Mouse (Mus musculus) CH12.LX (cell line): Measurements from ENCODE around the gene Vav1. TPM values are rescaled to one million over a fixed set of nuclear protein-coding genes. Genes with fewer than 3 reads are reported as not detected.

Experiments
- DNase-seq: peaks from one replicate; pipeline ENCODE4 v3.0.0-alpha.2; 2013; ENCODE audit errors: extremely low read depth
- H3K27ac ChIP-seq: 2 replicates; pipeline ENCODE4 v1.5.1; 2012; ENCODE audit warnings: low read depth, mild to moderate bottlenecking, control low read depth, moderate library complexity; ENCODE audit not compliant: insufficient read depth
- H3K27me3 ChIP-seq: replicated peaks from 2 replicates; pipeline ENCODE3; 2012; ENCODE audit warnings: inconsistent platforms
- H3K36me3 ChIP-seq, 2 experiments: replicated peaks in 1 of 2; 2 replicates each; pipeline versions ENCODE3 to v1.6.1; 2012; ENCODE audit warnings: inconsistent platforms in 1 of 2, low read length in 1 of 2, mild to moderate bottlenecking in 1 of 2, mixed read lengths in 1 of 2, moderate library complexity in 1 of 2; ENCODE audit not compliant: control insufficient read depth in 1 of 2, insufficient read depth in 1 of 2
- H3K4me1 ChIP-seq, 2 experiments: 2 replicates each; pipeline ENCODE4 v1.6.1; 2012; ENCODE audit warnings: inconsistent platforms in 1 of 2, moderate library complexity in 1 of 2; ENCODE audit not compliant: insufficient read depth in 2 of 2, control insufficient read depth in 1 of 2
- H3K4me2 ChIP-seq: 2 replicates; pipeline ENCODE4 v1.6.1; 2012; ENCODE audit warnings: low read depth, mild to moderate bottlenecking, control low read depth; ENCODE audit not compliant: poor library complexity, insufficient read depth, severe bottlenecking
- H3K4me3 ChIP-seq, 3 experiments: fragments of 150-350 bp in 1 of 3; sonication (generic) in 1 of 3; replicated peaks in 1 of 3; 2 replicates each; pipeline versions ENCODE3 to v1.5.1; 2011 to 2012; ENCODE audit warnings: low read depth in 2 of 3, low read length in 2 of 3, mild to moderate bottlenecking in 2 of 3, moderate library complexity in 2 of 3, control low read depth in 1 of 3, improper control_type of control experiment in 1 of 3, inconsistent platforms in 1 of 3, mixed read lengths in 1 of 3; ENCODE audit not compliant: poor library complexity in 1 of 3
- H3K79me2 ChIP-seq: replicated peaks from 2 replicates; pipeline ENCODE4 v1.6.1; 2012; ENCODE audit warnings: mild to moderate bottlenecking, moderate library complexity; ENCODE audit not compliant: control insufficient read depth, poor library complexity, insufficient read depth, severe bottlenecking; ENCODE audit errors: extremely low read depth
- H3K9ac ChIP-seq: 2 replicates; pipeline ENCODE4 v1.6.1; 2012; ENCODE audit warnings: low read depth, mild to moderate bottlenecking, control low read depth, moderate library complexity; ENCODE audit not compliant: insufficient read depth
- H3K9me3 ChIP-seq: replicated peaks from 2 replicates; pipeline ENCODE3; 2012; ENCODE audit warnings: low read length, inconsistent platforms, mixed read lengths
- BHLHE40 ChIP-seq: IDR thresholded peaks from 2 replicates; pipeline ENCODE4 v1.6.1; 2011; ENCODE audit warnings: mild to moderate bottlenecking, low read depth, low read length, improper control_type of control experiment
- CHD1 ChIP-seq: IDR thresholded peaks from 2 replicates; pipeline ENCODE4 v1.6.1; 2012; ENCODE audit warnings: low read depth, low read length, improper control_type of control experiment, inconsistent platforms
- CHD2 ChIP-seq: IDR thresholded peaks from 2 replicates; pipeline ENCODE4 v1.6.1; 2011; ENCODE audit warnings: low read length, improper control_type of control experiment
- ELF1 ChIP-seq: IDR thresholded peaks from 2 replicates; pipeline ENCODE4 v1.6.1; 2014; ENCODE audit warnings: low read depth, mild to moderate bottlenecking, inconsistent platforms, low read length, improper control_type of control experiment
- EP300 ChIP-seq: IDR thresholded peaks from 2 replicates; pipeline ENCODE4 v1.6.1; 2011; ENCODE audit warnings: low read length, improper control_type of control experiment
- ETS1 ChIP-seq: conservative IDR thresholded peaks from 2 replicates; pipeline ENCODE4 v1.6.1; 2012; ENCODE audit warnings: low read depth, mild to moderate bottlenecking, inconsistent platforms, low read length, improper control_type of control experiment, moderate library complexity
- HCFC1 ChIP-seq: IDR thresholded peaks from 2 replicates; pipeline ENCODE4 v1.6.1; 2012; ENCODE audit warnings: low read depth, mild to moderate bottlenecking, inconsistent platforms, low read length, improper control_type of control experiment
- IRF4 ChIP-seq: IDR thresholded peaks from 2 replicates; pipeline ENCODE4 v1.6.1; 2014; ENCODE audit warnings: low read depth, mild to moderate bottlenecking, inconsistent platforms, low read length, improper control_type of control experiment
- JUN ChIP-seq: IDR thresholded peaks from 2 replicates; pipeline ENCODE4 v1.6.1; 2011; ENCODE audit warnings: low read depth, mild to moderate bottlenecking, low read length, improper control_type of control experiment, moderate library complexity; ENCODE audit not compliant: insufficient read depth
- JUND ChIP-seq: conservative IDR thresholded peaks from 2 replicates; pipeline ENCODE4 v1.6.1; 2011; ENCODE audit warnings: low read depth, low read length, improper control_type of control experiment
- KAT2A ChIP-seq: IDR thresholded peaks from 2 replicates; pipeline ENCODE4 v1.6.1; 2012; ENCODE audit warnings: low read length, improper control_type of control experiment, inconsistent platforms; ENCODE audit not compliant: insufficient replicate concordance
- MXI1 ChIP-seq: IDR thresholded peaks from 2 replicates; pipeline ENCODE4 v1.6.1; 2011; ENCODE audit warnings: mild to moderate bottlenecking, low read depth, low read length, improper control_type of control experiment
- MYC ChIP-seq: IDR thresholded peaks from 2 replicates; pipeline ENCODE4 v1.6.1; 2011; ENCODE audit warnings: low read depth, mild to moderate bottlenecking, improper control_type of control experiment, low read length
- NELFE ChIP-seq: IDR thresholded peaks from 2 replicates; pipeline ENCODE4 v1.6.1; 2011; ENCODE audit warnings: low read depth, low read length, improper control_type of control experiment
- NRF1 ChIP-seq: IDR thresholded peaks from 2 replicates; pipeline ENCODE4 v1.6.1; 2014; ENCODE audit warnings: low read depth, mild to moderate bottlenecking, inconsistent platforms, low read length, improper control_type of control experiment, moderate library complexity
- POLR2AphosphoS2 ChIP-seq: IDR thresholded peaks from 2 replicates; pipeline ENCODE4 v1.6.1; 2011; ENCODE audit warnings: low read depth, low read length, improper control_type of control experiment
- RAD21 ChIP-seq: IDR thresholded peaks from 2 replicates; pipeline ENCODE4 v1.6.1; 2011; ENCODE audit warnings: low read depth, mild to moderate bottlenecking, low read length, improper control_type of control experiment, moderate library complexity
- SIN3A ChIP-seq: IDR thresholded peaks from 2 replicates; pipeline ENCODE4 v1.6.1; 2012; ENCODE audit warnings: low read length, improper control_type of control experiment, inconsistent platforms
- SMC3 ChIP-seq: IDR thresholded peaks from 2 replicates; pipeline ENCODE4 v1.6.1; 2011; ENCODE audit warnings: low read depth, low read length, improper control_type of control experiment
- TBP ChIP-seq: conservative IDR thresholded peaks from 2 replicates; pipeline ENCODE4 v1.6.1; 2011; ENCODE audit warnings: low read depth, low read length, improper control_type of control experiment
- UBTF ChIP-seq: IDR thresholded peaks from 2 replicates; pipeline ENCODE4 v1.6.1; 2012; ENCODE audit warnings: low read depth, mild to moderate bottlenecking, inconsistent platforms, low read length, improper control_type of control experiment, moderate library complexity
- USF2 ChIP-seq: conservative IDR thresholded peaks from 2 replicates; pipeline ENCODE4 v1.6.1; 2011; ENCODE audit warnings: low read depth, low read length, improper control_type of control experiment
- ZC3H11A ChIP-seq: IDR thresholded peaks from 2 replicates; pipeline ENCODE4 v1.6.1; 2012; ENCODE audit warnings: low read depth, mild to moderate bottlenecking, inconsistent platforms, low read length, improper control_type of control experiment
- ZKSCAN1 ChIP-seq: IDR thresholded peaks from 2 replicates; pipeline ENCODE4 v1.6.1; 2012; ENCODE audit warnings: low read depth, inconsistent platforms, low read length, improper control_type of control experiment, borderline replicate concordance
- ZMIZ1 ChIP-seq: IDR thresholded peaks from 2 replicates; pipeline ENCODE4 v1.6.1; 2012; ENCODE audit warnings: low read depth, mild to moderate bottlenecking, inconsistent platforms, low read length, improper control_type of control experiment
- dilution Hi-C: fragments of 300-500 bp; cut with MboI; formaldehyde crosslinking; loops from 2 replicates; pipeline ENCODE4 v1.14.3; 2020; ENCODE audit warnings: low sequenced_read_pairs; ENCODE audit not compliant: extremely low pct_unique_long_range_greater_than_20kb, extremely low pct_ligation_motif_present
- in situ Hi-C: fragments of 300-500 bp; cut with MboI; formaldehyde crosslinking; loops from 3 replicates; pipeline ENCODE4 v1.14.3; 2019; ENCODE audit warnings: low sequenced_read_pairs, low pct_ligation_motif_present, low pct_unique_long_range_greater_than_20kb, mixed read lengths
- polyA plus RNA-seq: library from polyadenylated mRNA; unstranded; fragments of >175 nt; gene quantifications from 2 replicates; pipeline ENCODE4 v1.2.1, GENCODE M21; 2012; ENCODE audit warnings: low read depth; ENCODE audit not compliant: insufficient read length
- total RNA-seq, 2 experiments: library from RNA; depleted of rRNA; stranded (reverse); fragments of 300-350 nt in 1 of 2; fragments of >200 nt in 1 of 2; gene quantifications; 2 replicates each; pipeline ENCODE4 v1.2.3; 2012 to 2014

Gene Vav1
- total and polyA plus RNA-seq, 3 experiments = 60.3 to 90.9 (median 84.3) TPM

- TF ChIP-seq NELFE (peak; percentile 32), BHLHE40 (peak; percentile 68), ZC3H11A (no peak), ETS1 (peak; percentile 80), UBTF (0 out of 2 replicates have a peak, but pooled peaks have one; percentile 19), MXI1 (peak; percentile 29; the same call in 1 of the 2 replicates), ELF1 (peak; percentile 63), HCFC1 (no peak), JUN (no peak), SMC3 (no peak), POLR2AphosphoS2 (no peak), KAT2A (no peak), ZMIZ1 (no peak)
- TF ChIP-seq, all 38 proteins: peak for 15
These were observed 70.2 kb downstream of the Vav1 start (continued) for GRCm38 (mm10) chr17:57349067-57349466.

GRCm38 (mm10) chr17:57350212-57350611 lies 71.3 kb downstream of the Vav1 start:
- Histone ChIP-seq H3K27ac (peak overlapping the region; percentile 62; the same call in 1 of the 2 replicates), H3K79me2 (no peaks in the 10 kb centered on the region), H3K4me1 (peaks cover 25 to 50% of the 10 kb centered on the region in 2 experiments), H3K4me3 (peak overlapping the region in 1 of 3 experiments; percentile 7), H3K9me3 (no peaks in the 10 kb centered on the region), H3K27me3 (no peaks in the 10 kb centered on the region), H3K4me2 (no peak overlapping the region), H3K36me3 (no peaks in the 10 kb centered on the region), H3K9ac (no peak overlapping the region)
- no peak for TF ChIP-seq MYC
- no peak for DNase-seq
- in situ Hi-C loops (no loop called here), dilution Hi-C loops (no loop called here)

- no peaks in the 10 kb centered on the region for H3K9me3 ChIP-seq
- no peaks in the 10 kb centered on the region for H3K27me3 ChIP-seq
- no peaks in the 10 kb centered on the region for H3K79me2 ChIP-seq
- H3K4me1 ChIP-seq = peaks cover 25 to 50% of the 10 kb centered on the region in 2 experiments
- no peak for TF ChIP-seq EP300
- no peak for TF ChIP-seq SIN3A
- TF ChIP-seq RAD21 = no peak
- no peak for TF ChIP-seq CHD1
- TF ChIP-seq ZC3H11A = no peak
- TF ChIP-seq MYC = no peak
- TF ChIP-seq POLR2AphosphoS2 = no peak
- no peak for TF ChIP-seq TBP
- no peak for TF ChIP-seq USF2
- no peak for TF ChIP-seq MXI1
- TF ChIP-seq NRF1 = no peak
- no peak for TF ChIP-seq ZKSCAN1
- TF ChIP-seq CHD2 = no peak
- TF ChIP-seq SMC3 = no peak
- no peak for TF ChIP-seq JUND
- no peak for TF ChIP-seq IRF4
- TF ChIP-seq, all 38 proteins: peak for 0
- dilution Hi-C loops (no loop called here), in situ Hi-C loops (no loop called here)
- Histone ChIP-seq H3K4me2 (no peak overlapping the region), H3K36me3 (no peaks in the 10 kb centered on the region), H3K9ac (no peak overlapping the region), H3K4me3 (no peak overlapping the region), H3K27ac (no peak overlapping the region)
- no peak for DNase-seq
These were observed 72.2 kb downstream of the Vav1 start for GRCm38 (mm10) chr17:57351107-57351506.
